Mouse (Mus musculus) left cerebral cortex, postnatal 10 days (tissue): ENCODE data around the gene Cdh13. TPM values are rescaled to one million over a fixed set of nuclear protein-coding genes. Genes with fewer than 3 reads are reported as not detected.

Experiments used
- DNase-seq, 2 experiments: peaks; one replicate each; pipeline ENCODE4 v3.0.0; 2021 to 2022; ENCODE audit warnings: low spot score in 2 of 2, mixed read lengths in 1 of 2; ENCODE audit errors: extremely low spot score in 1 of 2
- intact Hi-C: fragments of 180-260 bp; cut with DNase I; formaldehyde crosslinking; loops from one replicate; pipeline ENCODE4 v1.15.1; 2025
- total RNA-seq, 2 experiments: library from RNA; stranded (reverse); gene quantifications; 2 replicates each; pipeline ENCODE4 v1.2.3; 2021

Cdh13 gene
- total RNA-seq, 2 experiments from 2014 or later, result 190 to 200 TPM

DNA sequence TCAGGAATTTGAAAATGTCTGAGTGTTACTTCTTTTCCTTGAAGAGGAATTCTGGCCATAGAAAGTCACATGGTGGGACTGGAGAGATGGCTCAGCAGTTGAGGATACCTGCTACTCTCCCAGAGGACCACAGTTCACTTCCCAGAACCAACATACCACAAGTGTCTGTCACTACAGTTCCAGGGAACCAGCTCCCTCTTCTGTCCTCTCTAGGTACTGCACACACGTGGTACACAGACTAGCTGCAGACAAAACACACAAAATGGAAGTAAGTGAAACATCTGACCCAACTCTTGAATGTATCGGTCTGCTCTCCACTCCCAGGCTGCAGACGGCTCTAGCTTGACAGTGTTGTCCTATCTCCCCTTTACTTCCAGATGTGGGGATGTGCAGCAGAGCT, 633.0 kb downstream of the Cdh13 start:
- no peak for DNase-seq
- intact Hi-C loops, result no loop called here

DNA sequence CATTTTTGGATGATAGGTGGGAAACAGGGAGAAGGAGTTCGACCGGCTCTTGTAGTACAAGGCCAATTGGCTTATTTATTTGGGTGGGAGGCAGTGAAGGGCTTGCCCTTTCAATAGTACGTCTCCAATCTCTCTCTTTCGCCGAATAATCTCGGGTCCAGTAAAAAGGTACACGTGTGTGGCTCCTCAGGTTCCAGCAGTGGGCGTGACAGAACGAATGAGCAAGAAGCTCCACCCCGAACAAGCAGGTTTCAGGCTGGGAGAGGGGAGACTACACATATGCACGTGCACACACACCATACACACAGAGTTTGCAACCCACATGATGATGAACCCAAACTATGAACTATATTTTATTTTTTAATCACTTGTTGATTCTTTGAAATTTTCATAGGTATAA, 653.9 kb downstream of the Cdh13 start:
- DNase-seq, result no peak
- intact Hi-C loops, result no loop called here

DNA sequence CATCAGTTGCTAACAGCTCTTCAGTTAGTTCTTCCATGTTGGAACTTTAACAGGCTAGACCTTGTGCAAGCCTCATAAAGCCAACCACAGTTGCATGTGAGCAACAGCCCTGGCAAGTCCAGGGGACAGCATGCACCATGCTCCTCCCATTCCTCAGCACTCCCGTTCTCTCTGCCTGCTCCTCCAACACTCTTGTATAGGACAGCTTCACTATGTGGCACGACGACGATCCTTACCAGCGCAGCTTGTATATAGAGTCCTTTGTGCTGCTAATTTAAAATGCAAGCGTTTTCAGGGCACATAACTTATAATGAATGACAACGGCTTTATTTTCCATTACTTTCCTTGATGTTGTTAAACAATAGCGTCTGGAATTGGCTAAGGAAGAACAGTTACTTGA, 654.5 kb downstream of the Cdh13 start:
- intact Hi-C loops, result no loop called here
- DNase-seq, result no peak

GRCm38 (mm10) chr8:118951766-118952741, 668.5 kb downstream of the Cdh13 start:
- intact Hi-C loops, result no loop called here

GRCm38 (mm10) chr8:118956109-118956508, 672.6 kb downstream of the Cdh13 start:
- intact Hi-C loops, result no loop called here

More at GRCm38 (mm10) chr8:118951766-118952741, 668.5 kb downstream of the Cdh13 start:
- no peak for DNase-seq

DNA sequence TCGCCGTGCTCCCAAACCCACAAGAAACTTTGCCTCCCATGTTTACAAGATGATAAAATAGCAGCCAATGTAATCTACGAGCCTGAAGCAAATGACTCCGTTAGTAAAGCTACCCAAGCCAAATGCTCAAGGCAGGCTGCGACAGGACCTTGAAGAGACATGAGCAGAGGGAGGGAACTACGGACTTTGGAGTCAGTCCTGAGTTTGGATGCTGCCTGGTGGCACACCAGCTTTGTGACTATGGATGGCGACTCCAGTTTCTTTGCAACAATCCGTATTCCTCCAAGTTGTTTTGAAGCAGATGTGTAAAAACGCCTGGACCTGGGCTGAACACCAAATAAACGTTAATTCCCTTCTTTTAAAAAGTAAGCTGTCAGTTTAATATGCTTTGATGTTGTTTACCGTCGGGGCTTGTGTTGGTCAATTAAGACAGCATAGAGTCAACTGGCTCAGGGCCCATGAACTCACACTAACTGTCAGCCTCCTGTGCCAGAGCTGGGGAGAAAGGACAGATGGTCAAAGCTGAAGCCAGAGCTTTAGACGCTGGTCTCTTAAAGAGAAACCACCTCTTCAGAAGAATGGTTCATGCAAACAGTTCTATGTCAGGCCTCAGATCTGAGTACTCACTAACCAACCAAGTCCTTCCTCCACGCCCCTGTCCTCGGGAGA, 678.5 kb downstream of the Cdh13 start:
- DNase-seq, result no peak
- intact Hi-C loops, result no loop called here

More at GRCm38 (mm10) chr8:118956109-118956508, 672.6 kb downstream of the Cdh13 start:
- no peak for DNase-seq

DNA sequence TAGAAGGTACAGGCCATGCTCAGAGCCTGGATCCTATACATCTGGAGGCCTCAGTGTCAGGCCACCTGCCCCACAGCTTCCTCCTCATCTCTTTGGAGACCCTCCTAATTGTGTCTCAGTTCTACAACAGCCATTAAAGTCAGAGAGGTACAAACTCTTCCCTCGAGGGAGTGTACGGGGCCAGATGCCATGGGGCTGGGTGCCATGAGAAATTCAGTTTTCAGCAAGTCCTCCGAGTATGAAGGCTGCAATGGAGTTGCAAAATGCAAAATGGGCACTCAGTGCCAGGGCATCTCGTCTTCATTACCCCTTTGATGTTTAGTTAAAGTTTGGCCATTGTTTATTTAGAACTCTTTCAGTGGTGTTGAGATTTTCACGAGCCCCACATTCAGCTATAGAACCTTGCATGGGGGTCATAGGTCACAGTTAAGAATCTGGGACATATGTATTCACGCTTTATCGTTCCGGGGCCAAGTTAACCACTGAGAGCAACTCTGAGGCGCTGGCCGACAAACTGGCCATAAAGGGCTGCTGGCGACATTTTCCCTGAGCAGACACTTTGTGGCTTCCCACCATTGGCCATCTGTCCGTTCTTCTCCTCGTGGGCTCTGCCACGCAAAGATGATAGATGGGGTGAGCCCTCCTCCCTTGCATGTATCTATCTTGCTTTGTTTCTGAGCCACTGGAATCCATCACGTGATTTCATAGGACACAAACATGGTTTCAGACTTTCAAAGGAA, 681.7 kb downstream of the Cdh13 start:
- intact Hi-C loops, result no loop called here
- DNase-seq, result no peak

- intact Hi-C loops, result no loop called here
Observed at GRCm38 (mm10) chr8:118968896-118969295, 685.4 kb downstream of the Cdh13 start.

GRCm38 (mm10) chr8:118979800-118980199, 696.3 kb downstream of the Cdh13 start:
- intact Hi-C loops, result no loop called here
- DNase-seq, result peak in 1 of 2 experiments; percentile 33

More at GRCm38 (mm10) chr8:118968896-118969295, 685.4 kb downstream of the Cdh13 start:
- DNase-seq, result no peak

- intact Hi-C loops, result no loop called here
- no peak for DNase-seq
Observed at GRCm38 (mm10) chr8:118983724-118984123, 700.2 kb downstream of the Cdh13 start.

DNA sequence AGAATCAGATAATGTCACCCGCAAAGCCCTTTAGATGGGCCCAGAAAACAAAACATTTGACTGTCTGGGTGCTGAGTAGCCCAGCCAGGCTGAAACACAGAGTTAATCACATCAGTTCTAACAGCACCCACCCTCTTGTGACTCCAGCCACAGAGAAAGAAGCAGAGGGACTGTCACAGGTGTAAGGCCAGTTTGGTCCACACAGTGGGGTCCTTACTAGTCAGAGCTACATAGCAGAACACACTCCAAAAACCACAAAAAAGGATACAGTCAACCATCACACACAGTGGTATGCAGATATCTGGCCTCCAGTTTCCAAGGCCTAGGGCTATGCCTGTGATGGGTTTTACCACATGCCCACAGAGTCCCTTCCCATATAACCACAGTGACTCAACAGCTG, 703.3 kb downstream of the Cdh13 start:
- intact Hi-C loops, result no loop called here
- no peak for DNase-seq

DNA sequence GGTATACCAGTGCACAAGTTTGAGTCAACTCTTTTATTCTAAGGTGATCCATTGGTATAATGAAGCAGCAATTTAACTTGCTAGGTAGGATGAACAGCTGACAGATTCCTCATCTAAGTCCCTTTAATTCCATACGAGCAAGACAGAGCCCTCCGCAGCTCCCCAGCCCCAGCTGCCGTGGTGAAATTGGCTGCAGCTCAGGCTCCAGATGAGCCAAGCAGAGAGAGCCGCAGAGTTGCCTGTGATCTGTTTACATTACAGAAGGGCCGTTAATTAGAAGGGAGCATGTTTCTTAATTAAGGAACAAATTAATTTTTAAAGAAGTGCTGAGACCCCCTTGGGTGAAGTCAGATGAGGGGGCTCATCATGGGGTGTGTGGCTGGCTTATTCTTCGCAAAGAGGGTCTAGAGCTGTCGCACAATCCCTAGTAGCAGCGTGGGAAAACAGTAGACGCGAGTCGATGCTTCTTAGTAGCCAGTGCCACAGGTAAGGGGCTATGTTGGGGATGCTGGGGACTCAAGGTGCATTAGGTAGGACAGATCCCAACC, 712.2 kb downstream of the Cdh13 start:
- intact Hi-C loops, result no loop called here
- DNase-seq, result no peak

DNA sequence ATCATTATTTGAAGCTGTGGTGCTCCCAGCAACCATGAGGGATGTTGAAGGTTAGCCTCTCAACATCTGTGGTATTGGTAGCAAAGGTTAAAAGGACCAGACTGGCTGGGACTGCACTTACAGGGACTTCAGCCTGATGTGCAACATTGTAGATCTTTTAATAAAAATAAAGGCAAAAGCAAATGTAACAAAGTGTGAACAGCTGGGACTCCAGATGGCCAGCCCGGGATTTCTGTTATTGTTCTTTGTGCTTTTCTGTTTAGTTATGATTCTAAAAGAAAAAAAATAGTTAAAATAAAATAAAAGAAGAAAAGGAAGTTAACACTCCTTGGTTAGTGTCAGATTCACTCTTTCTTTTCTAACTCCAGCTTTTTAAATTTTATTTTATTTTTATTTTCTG, 717.1 kb downstream of the Cdh13 start:
- intact Hi-C loops, result no loop called here
- no peak for DNase-seq

DNA sequence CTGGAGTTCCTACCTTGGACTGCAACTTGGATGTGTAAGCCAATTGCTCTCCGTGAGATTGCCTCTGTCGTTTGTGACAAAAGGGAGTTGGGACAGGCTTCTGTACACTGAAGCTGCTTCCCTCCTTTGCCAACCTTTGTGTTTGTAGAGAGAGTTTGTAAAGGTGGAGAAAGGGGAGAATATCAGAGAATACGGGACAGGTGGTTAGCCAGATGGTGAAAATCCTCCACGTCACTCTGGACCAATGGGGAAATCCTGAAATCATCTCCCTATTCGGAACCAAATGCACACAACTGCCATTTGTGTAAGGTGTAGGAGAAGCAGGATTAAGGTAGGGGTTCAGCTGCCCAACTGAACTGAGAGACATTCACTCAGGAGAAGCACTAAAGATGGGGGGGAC, 721.3 kb downstream of the Cdh13 start:
- no peak for DNase-seq
- intact Hi-C loops, result no loop called here

GRCm38 (mm10) chr8:119018675-119019074, 735.1 kb downstream of the Cdh13 start:
- intact Hi-C loops, result no loop called here
- DNase-seq, result no peak

DNA sequence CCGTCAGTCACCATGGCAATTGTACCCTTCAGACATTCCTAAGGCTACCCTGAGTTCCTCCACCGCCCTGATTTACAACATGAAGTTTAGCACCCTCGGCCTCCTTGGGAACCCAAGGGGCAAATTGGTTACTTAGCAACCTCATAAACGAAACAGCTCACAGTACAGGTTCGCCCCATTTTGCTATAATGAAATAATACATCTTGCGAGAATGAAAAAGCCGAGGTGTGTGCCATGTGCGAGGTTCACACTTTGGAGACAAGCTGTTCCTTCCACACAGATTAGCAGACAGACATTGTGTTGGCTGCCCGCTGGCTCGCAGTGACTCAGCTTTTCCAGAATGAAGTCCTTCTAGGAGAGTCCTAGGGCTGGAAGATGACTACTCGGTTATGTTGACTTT, 737.2 kb downstream of the Cdh13 start:
- peak in 1 of 2 experiments; percentile 41 for DNase-seq
- intact Hi-C loops, result no loop called here

DNA sequence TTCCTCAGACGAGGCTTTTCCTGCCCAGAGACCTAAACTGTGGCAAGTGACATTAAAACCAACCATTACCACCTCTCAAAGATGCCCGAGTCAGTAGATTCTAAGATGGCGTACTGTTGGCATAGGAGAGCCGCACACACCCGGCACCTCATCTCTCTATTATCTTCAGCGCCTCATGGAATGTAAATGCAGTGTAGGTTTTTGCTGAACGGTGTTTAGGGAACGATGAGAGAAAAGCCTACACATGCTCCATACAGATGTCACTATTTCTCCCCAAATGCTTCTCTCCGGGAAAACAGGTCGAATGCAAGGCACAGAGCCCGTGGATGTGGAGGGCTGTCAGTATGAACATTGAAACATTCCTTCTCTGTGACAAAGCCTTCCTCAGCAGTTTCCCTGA, 737.9 kb downstream of the Cdh13 start:
- intact Hi-C loops, result no loop called here
- DNase-seq, result no peak

DNA sequence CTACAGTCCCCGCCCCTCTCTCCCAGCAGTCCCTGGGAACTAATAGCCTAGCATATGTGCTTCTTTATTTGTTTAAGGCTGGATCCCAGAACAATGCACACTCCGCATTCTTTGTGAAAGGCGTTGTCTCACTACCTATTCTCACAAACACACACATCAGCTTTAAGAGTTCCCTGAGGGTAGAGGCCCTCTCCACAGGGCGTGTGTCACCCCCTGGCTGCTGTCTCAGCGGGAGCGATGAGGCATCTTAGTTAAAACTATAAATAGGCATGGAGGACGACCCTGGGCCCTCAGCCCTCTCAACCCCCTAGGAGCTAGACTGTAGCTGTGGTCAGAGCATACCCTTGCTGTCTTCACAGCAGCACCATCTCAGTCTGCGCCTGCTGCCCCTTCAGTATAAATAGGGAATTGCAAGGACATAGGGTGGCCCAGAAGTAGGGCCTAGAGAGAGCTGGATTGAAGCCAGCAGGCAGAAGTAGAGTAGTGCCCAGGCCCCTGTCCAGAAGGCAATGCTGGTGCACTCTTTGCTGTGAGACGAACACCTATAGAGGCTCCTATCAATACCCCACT, 738.9 kb downstream of the Cdh13 start:
- intact Hi-C loops, result no loop called here

GRCm38 (mm10) chr8:119033398-119033797, 749.9 kb downstream of the Cdh13 start:
- no peak for DNase-seq
- intact Hi-C loops, result no loop called here

More for the DNA sequence above, 738.9 kb downstream of the Cdh13 start:
- DNase-seq, result no peak
